Mouse (Mus musculus): ENCODE measurements around the gene Foxn2.
"Not testable (repeated sequence)": the region's sequence is repeated elsewhere in the genome, so short reads cannot be mapped to it uniquely, and the experiment has no call there.

Gene Foxn2

GRCm38 (mm10) chr17:88440285-88441000 is at the start of gene Foxn2:
Foxn2 (plus strand) TSS chr17:88440711.
- peak; percentile 97 to 98 for DNase-seq (ENCODE audit: low spot score in 2 of 2)

GRCm38 (mm10) chr17:88397501-88397900 is 43.0 kb upstream of the Foxn2 start:
- DNase-seq (ENCODE audit: low spot score in 2 of 2), result no peak

GRCm38 (mm10) chr17:88398090-88398489 is 42.4 kb upstream of the Foxn2 start:
- DNase-seq (ENCODE audit: low spot score in 2 of 2), result no peak

GRCm38 (mm10) chr17:88398854-88399253 is 41.7 kb upstream of the Foxn2 start:
- no peak for DNase-seq (ENCODE audit: low spot score in 2 of 2)

- no peak for DNase-seq (ENCODE audit: low spot score in 2 of 2)
Observed at GRCm38 (mm10) chr17:88400122-88400521, 40.4 kb upstream of the Foxn2 start.

- DNase-seq (ENCODE audit: low spot score in 2 of 2), result no peak
Observed at GRCm38 (mm10) chr17:88400702-88401475, 39.6 kb upstream of the Foxn2 start.

GRCm38 (mm10) chr17:88403269-88403668 is 37.2 kb upstream of the Foxn2 start:
- DNase-seq (ENCODE audit: low spot score in 2 of 2), result no peak

- DNase-seq (ENCODE audit: low spot score in 2 of 2), result no peak
Observed at GRCm38 (mm10) chr17:88404471-88404870, 36.0 kb upstream of the Foxn2 start.

GRCm38 (mm10) chr17:88405076-88405475 is 35.4 kb upstream of the Foxn2 start:
- no peak for DNase-seq (ENCODE audit: low spot score in 2 of 2)

GRCm38 (mm10) chr17:88409706-88410105 is 30.8 kb upstream of the Foxn2 start:
- no peak for DNase-seq (ENCODE audit: low spot score in 2 of 2)

GRCm38 (mm10) chr17:88413155-88413836 is 27.2 kb upstream of the Foxn2 start:
- DNase-seq (ENCODE audit: low spot score in 2 of 2), result no peak

GRCm38 (mm10) chr17:88420426-88420825 is 20.1 kb upstream of the Foxn2 start:
- no peak for DNase-seq (ENCODE audit: low spot score in 2 of 2)

GRCm38 (mm10) chr17:88421246-88421645 is 19.3 kb upstream of the Foxn2 start:
- no peak for DNase-seq (ENCODE audit: low spot score in 2 of 2)

- peak in 1 of 2 experiments; percentile 38 for DNase-seq (ENCODE audit: low spot score in 2 of 2)
Observed at GRCm38 (mm10) chr17:88430719-88431118, 9.8 kb upstream of the Foxn2 start.

GRCm38 (mm10) chr17:88431486-88431885 is 9.0 kb upstream of the Foxn2 start:
- no peak for DNase-seq (ENCODE audit: low spot score in 2 of 2)

GRCm38 (mm10) chr17:88431987-88432386 is 8.5 kb upstream of the Foxn2 start:
- no peak for DNase-seq (ENCODE audit: low spot score in 2 of 2)

GRCm38 (mm10) chr17:88435322-88435721 is 5.2 kb upstream of the Foxn2 start:
- DNase-seq (ENCODE audit: low spot score in 2 of 2), result no peak

GRCm38 (mm10) chr17:88436284-88436683 is 4.2 kb upstream of the Foxn2 start:
- no peak for DNase-seq (ENCODE audit: low spot score in 2 of 2)

- DNase-seq (ENCODE audit: low spot score in 2 of 2), result not testable (repeated sequence)
Observed at GRCm38 (mm10) chr17:88436749-88437148, 3.8 kb upstream of the Foxn2 start.

- DNase-seq (ENCODE audit: low spot score in 2 of 2), result no peak
Observed at GRCm38 (mm10) chr17:88437391-88437790, 3.1 kb upstream of the Foxn2 start.

- no peak for DNase-seq (ENCODE audit: low spot score in 2 of 2)
Observed at GRCm38 (mm10) chr17:88439536-88440050, 918 bp upstream of the Foxn2 start.

- peak; percentile 61 to 81 for DNase-seq (ENCODE audit: low spot score in 2 of 2)
Observed at GRCm38 (mm10) chr17:88441001-88441431, 505 bp downstream of the Foxn2 start.

Measured in spleen, postnatal 4 days (tissue).